Mouse (Mus musculus) liver, adult 2 months (tissue): ENCODE measurements at regions not wholly inside any gene's neighbourhood (a gene's known extent, or its start where the extent isn't known, plus 50 kb on each side); places are given as distances from the start of the nearest gene placed in this dataset.

ENCODE experiments used
- DNase-seq: peaks from one replicate; pipeline ENCODE4 v3.0.0-alpha.2; 2011; ENCODE audit warnings: low read depth, low spot score; ENCODE audit errors: extremely low read depth
- H3K27ac ChIP-seq: fragments of 200-500 bp; replicated peaks from 2 replicates; pipeline ENCODE4 v1.5.1; 2012; ENCODE audit warnings: low read depth, mild to moderate bottlenecking, control low read depth, inconsistent platforms, low read length; ENCODE audit not compliant: insufficient read depth
- H3K27me3 ChIP-seq: fragments of 200-500 bp; 2 replicates; pipeline ENCODE4 v1.6.1; 2012; ENCODE audit warnings: mild to moderate bottlenecking, moderate library complexity, low read length, inconsistent platforms; ENCODE audit not compliant: control insufficient read depth, insufficient read depth
- H3K36me3 ChIP-seq: fragments of 200-500 bp; 2 replicates; pipeline ENCODE4 v1.6.1; 2012; ENCODE audit warnings: low read length, inconsistent platforms; ENCODE audit not compliant: control insufficient read depth, insufficient read depth
- H3K4me1 ChIP-seq: fragments of 200-500 bp; 2 replicates; pipeline ENCODE4 v1.6.1; 2011; ENCODE audit warnings: low read length; ENCODE audit not compliant: control insufficient read depth, insufficient read depth
- H3K4me3 ChIP-seq: fragments of 200-500 bp; 2 replicates; pipeline ENCODE4 v1.5.1; 2011; ENCODE audit warnings: low read depth, mild to moderate bottlenecking, control low read depth, low read length, moderate library complexity; ENCODE audit not compliant: insufficient read depth
- H3K79me2 ChIP-seq: fragments of 200-500 bp; 2 replicates; pipeline ENCODE4 v1.6.1; 2012; ENCODE audit warnings: inconsistent platforms, mild to moderate bottlenecking, low read length, moderate library complexity; ENCODE audit not compliant: control insufficient read depth, insufficient read depth
- H3K9ac ChIP-seq: fragments of 200-500 bp; 2 replicates; pipeline ENCODE4 v1.6.1; 2012; ENCODE audit warnings: low read depth, mild to moderate bottlenecking, control low read depth, inconsistent platforms, low read length
- CTCF ChIP-seq: fragments of 200-500 bp; IDR thresholded peaks from 2 replicates; pipeline ENCODE4 v1.5.1; 2011; ENCODE audit warnings: low read depth, low read length, control low read depth
- POLR2A ChIP-seq: fragments of 200-500 bp; IDR thresholded peaks from 2 replicates; pipeline ENCODE4 v1.6.1; 2011; ENCODE audit warnings: low read length, control low read depth; ENCODE audit not compliant: insufficient read depth; ENCODE audit errors: extremely low read depth
- WGBS: fragments of 180-500 bp; shearing (Covaris S2); methylation state at CpG from one replicate; pipeline ENCODE4 v1.1.7; 2018; 5-methylcytosine and 5-hydroxymethylcytosine counted together

DNA sequence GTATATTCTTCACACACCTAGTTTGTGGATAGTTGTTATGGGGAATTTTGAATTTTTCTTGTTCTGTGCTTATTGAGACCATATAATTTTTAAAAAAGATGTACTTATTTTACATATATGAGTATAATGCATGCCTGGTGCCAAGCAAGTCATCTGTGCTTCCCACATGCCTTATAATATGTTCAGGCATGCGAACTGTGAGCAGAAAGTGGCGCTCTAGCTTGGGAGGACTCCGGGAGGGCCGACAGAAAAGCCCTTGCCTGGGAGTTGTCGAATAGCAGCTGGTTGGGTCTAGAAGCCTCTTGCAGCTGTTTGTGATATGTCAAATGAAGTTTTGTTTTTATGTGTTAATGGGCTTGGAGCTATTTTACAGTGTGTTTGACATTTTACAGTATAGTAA lies 323.8 kb downstream of the Slc4a3 start:
- H3K36me3 ChIP-seq, result no peaks in the 10 kb centered on the region
- H3K27ac ChIP-seq, result no peak overlapping the region
- H3K79me2 ChIP-seq, result no peaks in the 10 kb centered on the region
- H3K4me1 ChIP-seq, result no peaks in the 10 kb centered on the region
- WGBS, result 88% methylated on average over 5 of the region's 5 CpGs
- no peak overlapping the region for H3K4me3 ChIP-seq
- H3K9ac ChIP-seq, result no peak overlapping the region
- no peaks in the 10 kb centered on the region for H3K27me3 ChIP-seq
- TF ChIP-seq POLR2A, result no peak
- TF ChIP-seq CTCF, result no peak
- no peak for DNase-seq

- WGBS, result 86% methylated on average over 6 of the region's 6 CpGs
- no peaks in the 10 kb centered on the region for H3K27me3 ChIP-seq
- no peak overlapping the region for H3K27ac ChIP-seq
- no peaks in the 10 kb centered on the region for H3K4me1 ChIP-seq
- no peak for TF ChIP-seq POLR2A
- no peak for TF ChIP-seq CTCF
- no peaks in the 10 kb centered on the region for H3K36me3 ChIP-seq
- no peaks in the 10 kb centered on the region for H3K79me2 ChIP-seq
- no peak for DNase-seq
- H3K4me3 ChIP-seq, result no peak overlapping the region
- H3K9ac ChIP-seq, result no peak overlapping the region
Observed at GRCm38 (mm10) chr1:75873911-75874310, 327.8 kb downstream of the Slc4a3 start.

DNA sequence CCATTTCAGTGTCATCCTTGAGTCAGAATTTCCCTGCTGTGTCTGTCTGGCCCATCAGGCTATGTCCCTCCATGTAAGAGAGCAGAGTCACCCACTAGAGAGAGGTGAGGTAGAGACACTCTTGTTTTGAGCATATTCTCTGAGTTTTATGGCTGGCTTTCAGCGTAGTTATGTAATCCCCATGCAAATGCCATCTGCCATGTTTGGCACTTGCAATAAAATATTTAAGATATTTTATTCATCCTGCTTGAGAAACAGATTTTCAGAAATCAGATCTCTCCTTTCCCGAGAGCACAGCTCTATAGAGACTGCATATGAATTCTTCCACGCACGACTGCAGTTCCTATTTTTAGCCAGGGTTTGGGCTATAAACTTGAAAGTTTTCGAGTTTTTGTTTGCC lies 331.1 kb downstream of the Slc4a3 start:
- Histone ChIP-seq H3K36me3 (no peaks in the 10 kb centered on the region), H3K27ac (no peak overlapping the region), H3K9ac (no peak overlapping the region), H3K27me3 (no peaks in the 10 kb centered on the region), H3K4me3 (no peak overlapping the region), H3K4me1 (no peaks in the 10 kb centered on the region), H3K79me2 (no peaks in the 10 kb centered on the region)
- TF ChIP-seq POLR2A, result no peak
- no peak for TF ChIP-seq CTCF
- WGBS, result 85% methylated on average over 5 of the region's 5 CpGs
- DNase-seq, result no peak

DNA sequence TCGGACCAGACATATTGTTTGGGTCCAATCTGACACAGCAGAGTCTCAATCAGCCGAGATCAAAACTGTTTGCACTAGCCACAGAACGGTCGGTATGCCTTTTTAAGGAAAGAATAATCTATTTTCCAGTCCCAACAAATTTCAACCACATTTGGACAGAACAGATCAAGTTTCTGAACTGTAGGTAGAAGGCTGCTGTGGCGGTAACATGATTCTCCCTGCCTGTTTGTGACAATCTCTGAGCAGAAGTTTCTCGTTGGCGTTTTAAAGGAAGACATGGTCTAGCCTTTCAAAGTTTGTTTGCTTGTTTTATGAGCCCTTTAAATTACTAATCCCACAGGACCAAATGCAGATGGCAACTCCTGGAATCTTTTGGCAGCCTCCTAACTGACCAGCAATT lies 339.6 kb downstream of the Slc4a3 start:
- Histone ChIP-seq H3K79me2 (no peaks in the 10 kb centered on the region), H3K27ac (no peak overlapping the region), H3K27me3 (no peaks in the 10 kb centered on the region), H3K4me3 (no peak overlapping the region), H3K4me1 (no peaks in the 10 kb centered on the region), H3K9ac (no peak overlapping the region), H3K36me3 (no peaks in the 10 kb centered on the region)
- no peak for DNase-seq
- no peak for TF ChIP-seq POLR2A
- TF ChIP-seq CTCF, result no peak
- WGBS, result 32% methylated on average over 7 of the region's 7 CpGs

GRCm38 (mm10) chr1:75888499-75889208 lies 342.6 kb downstream of the Slc4a3 start:
- Histone ChIP-seq H3K36me3 (no peaks in the 10 kb centered on the region), H3K4me3 (no peak overlapping the region), H3K79me2 (no peaks in the 10 kb centered on the region), H3K9ac (no peak overlapping the region), H3K4me1 (no peaks in the 10 kb centered on the region), H3K27me3 (no peaks in the 10 kb centered on the region), H3K27ac (no peak overlapping the region)
- no peak for DNase-seq
- WGBS, result 36% methylated on average over 9 of the region's 9 CpGs
- TF ChIP-seq CTCF (no peak), POLR2A (no peak)

- no peak overlapping the region for H3K9ac ChIP-seq
- H3K36me3 ChIP-seq, result no peaks in the 10 kb centered on the region
- no peaks in the 10 kb centered on the region for H3K4me1 ChIP-seq
- WGBS, result 74% methylated on average over 4 of the region's 4 CpGs
- DNase-seq, result no peak
- no peak overlapping the region for H3K4me3 ChIP-seq
- no peaks in the 10 kb centered on the region for H3K27me3 ChIP-seq
- H3K79me2 ChIP-seq, result no peaks in the 10 kb centered on the region
- no peak overlapping the region for H3K27ac ChIP-seq
- TF ChIP-seq POLR2A (no peak), CTCF (no peak)
Observed at GRCm38 (mm10) chr1:75889847-75890591, 344.0 kb downstream of the Slc4a3 start.
